Mouse (Mus musculus) midbrain, embryonic 11.5 days (tissue): Measurements from ENCODE around the gene Acap3. TPM values are rescaled to one million over a fixed set of nuclear protein-coding genes. Genes with fewer than 3 reads are reported as not detected.
A peak's percentile ranks its signal among the peaks of the same experiment; 100 is the strongest.

ENCODE experiments used
- ATAC-seq: fragments of 200-750 bp; cut with Nextera tagmentation; 2 replicates; pipeline ENCODE4 v1.8.0; 2017; ENCODE audit warnings: moderate TSS enrichment, moderate library complexity; ENCODE audit not compliant: low FRiP score
- DNase-seq: peaks from one replicate; pipeline ENCODE4 v3.0.0; 2015; ENCODE audit warnings: low spot score; ENCODE audit errors: missing footprints
- H3K27ac ChIP-seq: fragments of 300-500 bp; sonication (generic); 2 replicates; pipeline ENCODE4 v1.5.1; 2014; ENCODE audit warnings: low read depth, low read length
- H3K27me3 ChIP-seq: fragments of 300-500 bp; sonication (generic); 2 replicates; pipeline ENCODE4 v1.6.1; 2014; ENCODE audit warnings: mild to moderate bottlenecking, low read length, moderate library complexity, mixed read lengths; ENCODE audit not compliant: control insufficient read depth, insufficient read depth
- H3K36me3 ChIP-seq: fragments of 300-500 bp; sonication (generic); 2 replicates; pipeline ENCODE4 v1.6.1; 2014; ENCODE audit warnings: mild to moderate bottlenecking, low read length, moderate library complexity, mixed read lengths; ENCODE audit not compliant: control insufficient read depth, insufficient read depth
- H3K4me1 ChIP-seq: fragments of 300-500 bp; sonication (generic); 2 replicates; pipeline ENCODE4 v1.6.1; 2014; ENCODE audit warnings: low read length; ENCODE audit not compliant: control insufficient read depth, insufficient read depth
- H3K4me2 ChIP-seq: fragments of 300-500 bp; sonication (generic); 2 replicates; pipeline ENCODE4 v1.6.1; 2014; ENCODE audit warnings: mild to moderate bottlenecking, moderate library complexity
- H3K4me3 ChIP-seq: fragments of 300-500 bp; sonication (generic); 2 replicates; pipeline ENCODE4 v1.5.1; 2014; ENCODE audit warnings: low read depth, low read length
- H3K9ac ChIP-seq: fragments of 300-500 bp; sonication (generic); 2 replicates; pipeline ENCODE4 v1.6.1; 2014; ENCODE audit warnings: low read length
- H3K9me3 ChIP-seq: fragments of 300-500 bp; sonication (generic); 2 replicates; pipeline ENCODE4 v1.6.1; 2016; ENCODE audit warnings: low read length; ENCODE audit not compliant: control insufficient read depth
- WGBS: fragments of 180-500 bp; shearing (Covaris S2); extraction: QIAGEN DNeasy Blood & Tissue Kit; methylation state at CpG from one replicate; pipeline ENCODE4 v1.1.7; 2014; 5-methylcytosine and 5-hydroxymethylcytosine counted together
- microRNA-seq: library from miRNA; unstranded; fragments of <30 nt; microRNA quantifications from one replicate; pipeline ENCODE4, GENCODE M21; 2017
- polyA plus RNA-seq: library from polyadenylated mRNA; unstranded; fragments of >200 nt; fragmentation: Nextera tagmentation; extraction: Ambion mirVana; gene quantifications from 2 replicates; pipeline ENCODE4 v1.2.1, GENCODE M21; 2014

The Acap3 gene
- polyA plus RNA-seq, 1 experiment from 2014 or later, result 25.6 TPM

DNA sequence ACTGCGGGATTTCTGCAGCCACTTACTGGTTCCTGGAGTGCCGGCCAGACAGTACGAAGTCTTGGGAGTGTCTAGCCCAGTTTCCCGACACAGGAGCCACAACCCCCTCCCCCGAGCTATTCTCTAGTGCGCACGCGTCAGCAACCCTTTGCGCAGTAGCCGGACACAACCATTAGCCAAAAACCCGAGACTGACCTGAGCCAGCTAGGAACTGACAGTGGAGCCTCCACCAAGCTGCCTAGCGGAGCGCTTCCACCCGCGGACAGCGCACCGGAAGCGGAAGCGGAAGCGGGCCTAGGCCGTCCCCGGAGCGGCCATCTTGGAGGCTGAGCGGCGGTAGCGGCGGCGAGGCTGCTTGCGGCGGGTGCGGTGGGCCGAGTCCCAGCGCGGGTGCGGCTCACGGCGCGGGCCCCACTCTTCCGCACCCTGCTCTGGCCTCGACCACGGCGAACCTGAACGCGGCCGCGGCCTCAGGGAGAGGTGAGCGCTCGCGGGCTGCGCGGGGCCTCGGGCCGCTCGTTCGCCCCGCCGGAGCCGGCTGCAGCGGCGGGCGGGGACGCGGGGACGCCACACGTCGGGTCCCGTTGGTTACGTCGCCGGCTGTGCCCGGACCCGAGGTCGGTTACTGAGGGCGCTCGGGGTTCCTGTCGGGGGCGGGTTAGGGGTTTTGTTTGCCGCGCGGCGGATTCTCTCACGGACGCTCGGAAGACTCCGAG, 52.1 kb downstream of the Acap3 start, which contains the start of gene Ube2j2:
TSS of gene Ube2j2 (plus strand) at position 298 of the 716 bp plus-strand sequence.
- WGBS, result under 1% methylated on average over 84 of the region's 85 CpGs
- H3K9ac ChIP-seq, result peak within 1 kb of the TSS; percentile 88
- peak within 1 kb of the TSS; percentile 99 for H3K4me3 ChIP-seq
- no peaks in the 10 kb centered on the region for H3K9me3 ChIP-seq
- DNase-seq (peak; percentile 100), ATAC-seq (peak; percentile 98)
- H3K27ac ChIP-seq, result peak within 1 kb of the TSS; percentile 68
- peak within 1 kb of the TSS; percentile 83 for H3K4me2 ChIP-seq
- no peaks in the 10 kb centered on the region for H3K36me3 ChIP-seq
- H3K27me3 ChIP-seq, result no peaks in the 10 kb centered on the region
- peaks cover 16% of the 10 kb centered on the region for H3K4me1 ChIP-seq

DNA sequence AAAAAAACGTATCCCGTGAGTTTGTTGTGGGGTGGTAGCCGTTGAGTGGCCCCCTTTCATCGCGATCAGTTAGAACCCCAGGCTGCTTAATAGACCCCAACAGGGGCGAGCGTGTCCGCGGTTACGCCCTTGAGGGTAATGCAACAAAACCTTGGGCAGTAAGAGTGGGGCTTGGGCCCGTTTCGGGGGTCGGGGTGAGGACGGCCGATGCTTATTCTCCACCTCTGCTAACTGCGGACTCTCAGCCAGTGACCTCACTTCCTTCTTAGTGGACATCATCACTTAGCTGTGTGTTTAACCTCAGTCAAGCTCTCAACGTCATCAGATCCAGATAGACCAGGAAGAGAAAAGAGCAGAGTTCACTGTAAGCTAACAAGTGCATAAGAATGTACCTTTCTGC, 52.6 kb downstream of the Acap3 start:
- peak overlapping the region; percentile 83 for H3K4me2 ChIP-seq
- H3K9me3 ChIP-seq, result no peaks in the 10 kb centered on the region
- peak overlapping the region; percentile 99 for H3K4me3 ChIP-seq
- peak; percentile 90 for DNase-seq
- H3K4me1 ChIP-seq, result peaks cover 16% of the 10 kb centered on the region
- H3K27me3 ChIP-seq, result no peaks in the 10 kb centered on the region
- under 1% methylated on average over 17 of the region's 17 CpGs for WGBS
- peak; percentile 10; the same call in 1 of the 2 replicates for ATAC-seq
- H3K9ac ChIP-seq, result peak overlapping the region; percentile 88
- H3K27ac ChIP-seq, result peak overlapping the region; percentile 48; the same call in 1 of the 2 replicates
- peaks cover 3% of the 10 kb centered on the region; the same call in 1 of the 2 replicates for H3K36me3 ChIP-seq

DNA sequence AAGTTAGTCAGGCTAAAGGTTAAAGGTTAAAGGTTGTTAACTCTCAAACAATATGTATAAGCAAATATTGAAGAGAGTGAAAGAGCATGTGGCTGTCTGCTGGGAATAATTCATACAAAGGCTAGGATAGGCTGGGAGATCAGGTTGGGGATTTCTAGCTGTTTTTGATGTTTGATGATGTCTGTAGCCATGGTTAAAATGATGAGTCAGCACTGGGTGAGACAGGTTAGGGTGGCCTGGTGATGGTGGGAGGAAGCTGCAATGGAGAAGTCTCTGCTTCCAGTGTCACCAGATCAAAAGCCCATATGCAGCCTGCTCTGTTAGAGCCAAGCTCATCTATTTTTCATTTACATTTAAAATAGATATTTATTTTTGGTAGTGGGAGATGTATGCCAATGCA, 55.5 kb downstream of the Acap3 start:
- no peak overlapping the region for H3K9ac ChIP-seq
- no peak overlapping the region for H3K4me2 ChIP-seq
- H3K27ac ChIP-seq, result no peak overlapping the region
- H3K36me3 ChIP-seq, result peaks cover 8% of the 10 kb centered on the region; the same call in 1 of the 2 replicates
- H3K9me3 ChIP-seq, result no peaks in the 10 kb centered on the region
- DNase-seq (no peak), ATAC-seq (no peak)
- H3K4me3 ChIP-seq, result no peak overlapping the region
- peaks cover 16% of the 10 kb centered on the region for H3K4me1 ChIP-seq
- no peaks in the 10 kb centered on the region for H3K27me3 ChIP-seq

DNA sequence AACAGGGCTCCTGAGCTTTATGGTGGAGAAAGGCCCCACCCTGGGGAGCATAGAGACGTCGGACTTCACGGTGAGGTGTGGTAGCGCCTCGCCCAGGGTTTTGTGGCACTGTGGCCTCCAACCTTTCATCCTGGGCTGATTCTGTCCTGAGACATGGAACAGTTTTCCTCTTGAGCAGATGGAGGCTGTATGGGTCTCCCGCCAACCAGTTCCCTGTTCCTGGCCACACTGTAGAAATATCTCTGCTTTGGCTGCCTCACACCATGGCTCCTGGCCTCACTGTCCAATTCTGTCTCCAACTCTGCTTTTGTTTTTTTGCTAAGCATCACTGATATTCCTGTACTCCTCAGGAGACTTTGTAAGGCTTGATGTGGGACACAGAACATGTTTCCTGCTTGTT, 63.9 kb downstream of the Acap3 start:
- Histone ChIP-seq H3K27ac (no peak overlapping the region), H3K4me1 (no peaks in the 10 kb centered on the region), H3K4me3 (no peak overlapping the region), H3K9ac (no peak overlapping the region), H3K27me3 (no peaks in the 10 kb centered on the region), H3K4me2 (no peak overlapping the region), H3K36me3 (peaks cover 16% of the 10 kb centered on the region; the same call in 1 of the 2 replicates), H3K9me3 (no peaks in the 10 kb centered on the region)
- DNase-seq (no peak), ATAC-seq (no peak)
- WGBS, result 94% methylated on average over 6 of the region's 6 CpGs

Small RNAs within 50 kb of the gene (microRNA-seq; reads per million reads assigned to microRNA genes)
- gene Gm22991, result not detected

Other genes with a start within 250 kb of the Acap3 start
- not detected in 2 replicates for gene Gm10563, start 246.4 kb upstream of the Acap3 start, polyA plus RNA-seq
- gene Mmp23, start 238.4 kb upstream of the Acap3 start, polyA plus RNA-seq, result 2.5 and 4.1 TPM in 2 replicates
- gene Mib2, start 222.6 kb upstream of the Acap3 start, polyA plus RNA-seq, result 11.8 and 12.8 TPM in 2 replicates
- 1.3 and 1.5 TPM in 2 replicates for gene Fndc10, start 197.5 kb upstream of the Acap3 start, polyA plus RNA-seq
- 147 and 155 TPM in 2 replicates for gene Ssu72, start 187.0 kb upstream of the Acap3 start, polyA plus RNA-seq
- 0.69 and 0.96 TPM in 2 replicates for gene Tmem240, start 157.0 kb upstream of the Acap3 start, polyA plus RNA-seq
- gene Atad3a, start 130.7 kb upstream of the Acap3 start, polyA plus RNA-seq, result 84.5 and 84.6 TPM in 2 replicates
- gene Vwa1, start 117.1 kb upstream of the Acap3 start, polyA plus RNA-seq, result 9.1 and 9.9 TPM in 2 replicates
- 0.14 and 0.21 TPM in 2 replicates for gene Tmem88b, start 105.9 kb upstream of the Acap3 start, polyA plus RNA-seq
- not detected in 2 replicates for gene Ankrd65, start 101.4 kb upstream of the Acap3 start, polyA plus RNA-seq
- gene Mrpl20, start 88.9 kb upstream of the Acap3 start, polyA plus RNA-seq, result 225 and 243 TPM in 2 replicates
- gene Ccnl2, start 79.3 kb upstream of the Acap3 start, polyA plus RNA-seq, result 146 and 157 TPM in 2 replicates
- 113 and 128 TPM in 2 replicates for gene Aurkaip1, start 60.5 kb upstream of the Acap3 start, polyA plus RNA-seq
- 37.7 and 41.9 TPM in 2 replicates for gene Mxra8, start 52.1 kb upstream of the Acap3 start, polyA plus RNA-seq
- gene Dvl1, start 44.4 kb upstream of the Acap3 start, polyA plus RNA-seq, result 8.6 and 10.7 TPM in 2 replicates
- gene Tas1r3, start 28.5 kb upstream of the Acap3 start, polyA plus RNA-seq, result 0.34 and 0.59 TPM in 2 replicates
- 24.7 and 24.8 TPM in 2 replicates for gene Cptp, start 22.4 kb upstream of the Acap3 start, polyA plus RNA-seq
- gene Ints11, start 22.3 kb upstream of the Acap3 start, polyA plus RNA-seq, result 102 and 103 TPM in 2 replicates
- gene Pusl1, start within 50 bp of the Acap3 start, polyA plus RNA-seq, result 37.2 and 39.4 TPM in 2 replicates
- 148 and 158 TPM in 2 replicates for gene Ube2j2, start 52.0 kb downstream of the Acap3 start, polyA plus RNA-seq
- gene C1qtnf12, start 70.5 kb downstream of the Acap3 start, polyA plus RNA-seq, result 19.8 and 20.4 TPM in 2 replicates
- 17.2 and 18.8 TPM in 2 replicates for gene B3galt6, start 100.8 kb downstream of the Acap3 start, polyA plus RNA-seq
- 130 and 136 TPM in 2 replicates for gene Sdf4, start 101.0 kb downstream of the Acap3 start, polyA plus RNA-seq
- gene Tnfrsf4, start 122.0 kb downstream of the Acap3 start, polyA plus RNA-seq, result 0.41 and 1.1 TPM in 2 replicates
- 0.58 and 0.87 TPM in 2 replicates for gene Tnfrsf18, start 134.3 kb downstream of the Acap3 start, polyA plus RNA-seq
- gene Ttll10, start 167.6 kb downstream of the Acap3 start, polyA plus RNA-seq, result 0.15 TPM in 1 of 2 replicates, not detected in the other
- gene 9430015G10Rik, start 218.2 kb downstream of the Acap3 start, polyA plus RNA-seq, result 49.5 and 55.7 TPM in 2 replicates
- gene Rnf223, start 238.7 kb downstream of the Acap3 start, polyA plus RNA-seq, result 0.54 and 0.75 TPM in 2 replicates